Mouse (Mus musculus) forebrain, embryonic 16.5 days (tissue): Measurements from ENCODE around the gene B3gat2. TPM values are rescaled to one million over a fixed set of nuclear protein-coding genes. Genes with fewer than 3 reads are reported as not detected.
A peak's percentile ranks its signal among the peaks of the same experiment; 100 is the strongest.

Experiments
- ATAC-seq: fragments of 200-750 bp; cut with Nextera tagmentation; 2 replicates; pipeline ENCODE4 v1.8.0; 2017; ENCODE audit warnings: mild to moderate bottlenecking, moderate library complexity
- H3K27ac ChIP-seq: fragments of 300-500 bp; sonication (generic); 2 replicates; pipeline ENCODE4 v1.5.1; 2014; ENCODE audit warnings: low read length, control low read depth
- H3K27me3 ChIP-seq: fragments of 300-500 bp; sonication (generic); replicated peaks from 2 replicates; pipeline ENCODE4 v1.6.1; 2014; ENCODE audit warnings: low read length; ENCODE audit not compliant: control insufficient read depth, insufficient read depth
- H3K36me3 ChIP-seq: fragments of 300-500 bp; sonication (generic); 2 replicates; pipeline ENCODE4 v1.6.1; 2014; ENCODE audit not compliant: control insufficient read depth, insufficient read depth
- H3K4me1 ChIP-seq: fragments of 300-500 bp; sonication (generic); replicated peaks from 2 replicates; pipeline ENCODE4 v1.6.1; 2014; ENCODE audit warnings: low read length; ENCODE audit not compliant: control insufficient read depth, insufficient read depth
- H3K4me2 ChIP-seq: fragments of 300-500 bp; sonication (generic); 2 replicates; pipeline ENCODE4 v1.6.1; 2014; ENCODE audit warnings: mild to moderate bottlenecking, low read length, control low read depth
- H3K4me3 ChIP-seq: fragments of 300-500 bp; sonication (generic); replicated peaks from 2 replicates; pipeline ENCODE4 v1.5.1; 2014; ENCODE audit warnings: mild to moderate bottlenecking, low read length, control low read depth
- H3K9ac ChIP-seq: fragments of 300-500 bp; sonication (generic); replicated peaks from 2 replicates; pipeline ENCODE4 v1.6.1; 2014; ENCODE audit warnings: low read depth, low read length, control low read depth
- H3K9me3 ChIP-seq: fragments of 300-500 bp; sonication (generic); 2 replicates; pipeline ENCODE4 v1.6.1; 2016; ENCODE audit warnings: low read length; ENCODE audit not compliant: control insufficient read depth
- WGBS: fragments of 180-500 bp; shearing (Covaris S2); extraction: QIAGEN DNeasy Blood & Tissue Kit; methylation state at CpG from one replicate; pipeline ENCODE4 v1.1.7; 2014; 5-methylcytosine and 5-hydroxymethylcytosine counted together
- polyA plus RNA-seq: library from polyadenylated mRNA; unstranded; fragments of >200 nt; fragmentation: Nextera tagmentation; extraction: Ambion mirVana; gene quantifications from 2 replicates; pipeline ENCODE4 v1.2.1, GENCODE M21; 2015

Gene B3gat2
- 9.9 and 12.1 TPM in 2 replicates for polyA plus RNA-seq

DNA sequence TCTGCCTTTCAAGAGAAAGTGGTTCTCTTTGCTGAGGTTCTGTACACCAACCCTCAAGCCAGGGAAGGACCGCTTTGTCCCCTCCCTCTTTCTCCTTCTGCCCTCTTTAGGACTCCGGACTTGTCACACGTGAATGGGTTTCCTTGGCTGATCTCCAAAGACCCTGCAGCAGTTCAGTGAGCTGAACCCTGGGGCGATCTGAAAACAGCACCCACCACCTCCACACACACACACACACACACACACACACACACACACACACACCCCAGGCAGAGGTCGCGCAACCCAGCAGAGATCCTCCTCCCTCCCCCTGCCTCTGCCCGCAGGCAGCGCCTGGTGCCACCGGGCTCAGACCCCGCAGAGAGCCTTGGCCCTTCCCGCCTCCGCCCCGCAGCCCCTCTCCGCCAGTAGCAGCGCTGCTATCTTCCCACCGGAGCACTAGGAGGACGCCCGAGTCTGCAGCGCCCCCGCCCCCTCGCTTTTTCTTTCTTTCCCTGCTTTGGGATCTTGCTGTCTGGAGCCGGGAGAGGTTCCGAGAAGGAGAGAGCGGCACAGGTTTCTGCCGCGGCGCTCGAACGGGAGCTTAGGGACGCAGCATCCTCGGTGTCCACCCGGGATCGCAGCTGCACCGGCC is at the start of gene B3gat2:
Gene B3gat2 (plus strand): TSS at position 252 of the 634 bp plus-strand sequence.
- H3K27me3 ChIP-seq = peaks cover 7% of the 10 kb centered on the region
- H3K9me3 ChIP-seq = no peaks in the 10 kb centered on the region
- H3K4me3 ChIP-seq = peak within 1 kb of the TSS; percentile 88
- peak within 1 kb of the TSS; percentile 75 for H3K27ac ChIP-seq
- ATAC-seq = peak; percentile 71
- peak within 1 kb of the TSS; percentile 88 for H3K4me2 ChIP-seq
- 0% methylated on average over 26 of the region's 34 CpGs for WGBS
- H3K4me1 ChIP-seq = peaks cover 33% of the 10 kb centered on the region
- no peaks in the 10 kb centered on the region for H3K36me3 ChIP-seq
- H3K9ac ChIP-seq = peak within 1 kb of the TSS; percentile 82

DNA sequence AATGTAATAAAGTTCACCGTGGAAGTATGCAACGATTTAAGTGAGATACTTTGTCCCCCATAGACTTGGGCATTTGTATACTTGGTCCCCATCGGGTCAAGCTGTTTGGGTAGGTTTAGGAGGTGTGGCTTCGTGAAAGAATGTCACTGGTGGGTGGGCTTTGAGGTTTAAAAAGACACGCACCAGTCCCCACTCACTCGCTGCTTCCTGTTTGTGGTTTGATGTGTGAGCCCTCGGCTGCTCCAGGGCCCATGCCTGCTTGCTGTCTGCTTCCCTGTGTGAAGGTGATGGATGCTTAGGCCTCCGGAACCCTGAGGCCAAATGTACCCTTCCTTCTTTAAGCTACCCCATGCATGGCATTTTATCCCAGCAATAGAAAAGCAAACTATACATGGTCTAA is 41.2 kb upstream of the B3gat2 start:
- Histone ChIP-seq H3K4me2 (no peak overlapping the region), H3K36me3 (no peaks in the 10 kb centered on the region), H3K9ac (no peak overlapping the region), H3K27me3 (no peaks in the 10 kb centered on the region), H3K4me1 (0 out of 2 replicates have a peak, but pooled peaks cover 2% of the 10 kb centered on the region), H3K4me3 (no peak overlapping the region), H3K9me3 (no peaks in the 10 kb centered on the region), H3K27ac (no peak overlapping the region)
- no peak for ATAC-seq
- WGBS = 86% methylated on average over 8 of the region's 8 CpGs

DNA sequence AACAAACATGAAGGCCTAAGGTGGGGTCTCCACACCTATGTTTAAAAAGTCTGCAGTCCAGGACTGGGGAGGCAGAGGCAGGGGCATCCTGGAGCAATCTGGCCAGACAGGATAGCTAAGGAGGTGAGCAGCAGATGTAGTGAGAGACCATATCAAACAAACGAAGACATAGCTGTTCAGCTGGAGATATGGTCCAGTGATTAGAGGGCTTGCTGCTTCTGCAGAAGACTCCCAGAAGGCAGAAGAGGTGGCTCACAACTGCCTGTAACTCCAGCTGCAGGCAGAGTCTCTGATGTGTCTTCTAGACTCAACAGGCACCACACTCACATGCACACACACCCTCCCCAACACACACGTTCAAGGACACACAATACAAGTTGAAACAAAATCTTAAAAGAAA is 40.5 kb upstream of the B3gat2 start:
- ATAC-seq = no peak
- H3K27me3 ChIP-seq = no peaks in the 10 kb centered on the region
- H3K9ac ChIP-seq = no peak overlapping the region
- 0 out of 2 replicates have a peak, but pooled peaks cover 2% of the 10 kb centered on the region for H3K4me1 ChIP-seq
- H3K4me3 ChIP-seq = no peak overlapping the region
- no peak overlapping the region for H3K4me2 ChIP-seq
- H3K27ac ChIP-seq = no peak overlapping the region
- 81% methylated on average over 2 of the region's 2 CpGs for WGBS
- H3K36me3 ChIP-seq = no peaks in the 10 kb centered on the region
- H3K9me3 ChIP-seq = no peaks in the 10 kb centered on the region

DNA sequence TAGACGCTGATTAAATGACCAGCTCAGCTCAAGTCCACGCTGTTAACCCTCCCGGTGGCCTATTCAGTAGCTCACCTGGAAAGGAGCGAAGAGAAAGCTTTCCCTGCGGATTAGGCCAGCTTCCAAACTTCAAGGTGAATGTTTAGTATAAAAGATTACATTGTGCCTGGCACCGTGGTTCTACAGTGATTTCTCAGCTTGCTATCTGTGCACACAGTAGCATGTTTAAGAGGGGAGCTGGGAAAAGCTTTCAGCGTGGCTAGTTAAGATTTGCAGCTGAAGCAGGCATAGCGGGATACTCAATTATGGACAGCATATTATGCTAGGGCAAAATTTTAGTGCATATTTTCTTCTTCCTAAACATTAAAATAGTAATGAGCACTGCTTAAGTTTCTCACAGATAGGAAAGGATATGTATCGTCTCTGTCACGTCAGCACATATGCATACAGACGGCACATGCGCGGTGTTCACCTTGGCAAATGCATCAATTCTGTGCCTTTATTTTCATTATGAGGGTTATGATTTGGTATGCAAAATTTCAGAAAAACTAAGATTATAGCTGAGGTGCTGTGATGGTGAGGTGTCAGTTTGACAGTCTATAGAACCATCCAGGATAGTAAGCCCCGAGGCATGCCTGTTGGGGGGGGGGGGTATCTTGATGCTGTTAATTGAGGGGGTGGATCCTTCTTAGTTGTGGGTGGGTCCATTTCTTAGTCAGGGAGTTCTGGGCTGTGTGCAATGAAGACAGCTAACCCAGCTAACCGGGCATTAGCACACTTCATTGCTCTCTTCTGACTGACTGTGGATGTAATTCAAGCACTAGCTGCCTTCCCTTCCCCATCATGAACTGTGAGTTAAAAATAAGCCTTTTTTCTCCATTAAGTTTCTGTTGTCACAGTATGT is 38.8 kb upstream of the B3gat2 start:
- H3K36me3 ChIP-seq = no peaks in the 10 kb centered on the region
- H3K9ac ChIP-seq = no peak overlapping the region
- no peaks in the 10 kb centered on the region for H3K9me3 ChIP-seq
- H3K27ac ChIP-seq = no peak overlapping the region
- ATAC-seq = peak; percentile 50
- H3K4me1 ChIP-seq = 0 out of 2 replicates have a peak, but pooled peaks cover 2% of the 10 kb centered on the region
- WGBS = 44% methylated on average over 15 of the region's 15 CpGs
- H3K4me2 ChIP-seq = no peak overlapping the region
- H3K4me3 ChIP-seq = no peak overlapping the region
- no peaks in the 10 kb centered on the region for H3K27me3 ChIP-seq

DNA sequence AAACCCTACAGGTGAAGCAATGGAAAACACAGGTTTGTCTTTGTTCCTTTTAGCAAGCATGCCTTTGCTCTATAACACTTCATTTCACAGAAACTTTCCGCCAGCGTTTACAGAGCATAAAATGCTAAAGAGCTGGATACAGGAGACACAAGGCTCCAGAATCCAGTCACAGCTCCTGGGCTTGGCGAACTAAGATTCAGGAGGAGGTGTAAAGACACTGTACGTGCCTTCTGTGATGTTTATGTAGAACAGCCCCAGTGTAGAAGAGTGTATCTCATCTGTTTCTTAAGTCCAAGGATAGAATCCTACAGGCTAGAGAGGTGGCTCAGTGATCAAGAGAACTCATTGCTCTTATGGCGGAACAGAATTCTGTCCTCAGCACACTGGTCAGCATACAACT is 30.2 kb upstream of the B3gat2 start:
- H3K9ac ChIP-seq = no peak overlapping the region
- no peaks in the 10 kb centered on the region for H3K27me3 ChIP-seq
- H3K36me3 ChIP-seq = no peaks in the 10 kb centered on the region
- ATAC-seq = no peak
- no peaks in the 10 kb centered on the region for H3K4me1 ChIP-seq
- WGBS = 93% methylated on average over 5 of the region's 5 CpGs
- H3K27ac ChIP-seq = no peak overlapping the region
- no peak overlapping the region for H3K4me3 ChIP-seq
- no peak overlapping the region for H3K4me2 ChIP-seq
- H3K9me3 ChIP-seq = no peaks in the 10 kb centered on the region

GRCm38 (mm10) chr1:23750864-23751532 is 10.6 kb upstream of the B3gat2 start:
- no peaks in the 10 kb centered on the region for H3K9me3 ChIP-seq
- H3K36me3 ChIP-seq = no peaks in the 10 kb centered on the region
- WGBS = 45% methylated on average over 3 of the region's 3 CpGs
- no peaks in the 10 kb centered on the region for H3K27me3 ChIP-seq
- H3K27ac ChIP-seq = no peak overlapping the region
- ATAC-seq = no peak
- H3K4me1 ChIP-seq = no peaks in the 10 kb centered on the region
- H3K9ac ChIP-seq = no peak overlapping the region
- no peak overlapping the region for H3K4me2 ChIP-seq
- H3K4me3 ChIP-seq = no peak overlapping the region

DNA sequence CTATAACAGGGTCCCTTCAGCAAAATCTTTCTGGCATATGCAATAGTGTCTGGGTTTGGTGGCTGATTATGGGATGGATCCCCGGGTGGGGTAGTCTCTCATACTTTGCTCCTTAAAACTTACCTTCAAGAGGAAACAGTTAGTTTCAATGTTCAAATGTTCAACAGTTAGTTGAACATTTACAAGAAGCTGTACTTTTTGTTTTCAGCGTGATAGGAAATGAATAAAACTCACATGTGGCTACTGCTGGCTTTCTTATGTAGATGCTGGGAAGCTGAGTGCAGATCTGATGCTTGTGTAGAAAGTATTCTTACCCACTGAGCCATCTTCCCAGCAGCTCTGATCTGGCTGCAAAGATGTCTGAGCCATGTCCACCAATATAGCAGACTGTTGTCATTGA is 8.5 kb upstream of the B3gat2 start:
- 78% methylated on average over 2 of the region's 2 CpGs for WGBS
- Histone ChIP-seq H3K27ac (no peak overlapping the region), H3K27me3 (no peaks in the 10 kb centered on the region), H3K9ac (no peak overlapping the region), H3K4me2 (no peak overlapping the region), H3K4me3 (no peak overlapping the region), H3K4me1 (no peaks in the 10 kb centered on the region), H3K9me3 (no peaks in the 10 kb centered on the region), H3K36me3 (no peaks in the 10 kb centered on the region)
- ATAC-seq = no peak

GRCm38 (mm10) chr1:23753591-23753990 is 8.0 kb upstream of the B3gat2 start:
- Histone ChIP-seq H3K9ac (no peak overlapping the region), H3K4me3 (no peak overlapping the region), H3K4me2 (no peak overlapping the region), H3K9me3 (no peaks in the 10 kb centered on the region), H3K27me3 (no peaks in the 10 kb centered on the region), H3K27ac (no peak overlapping the region), H3K36me3 (no peaks in the 10 kb centered on the region), H3K4me1 (no peaks in the 10 kb centered on the region)
- no peak for ATAC-seq
- WGBS = 92% methylated on average over 6 of the region's 6 CpGs

DNA sequence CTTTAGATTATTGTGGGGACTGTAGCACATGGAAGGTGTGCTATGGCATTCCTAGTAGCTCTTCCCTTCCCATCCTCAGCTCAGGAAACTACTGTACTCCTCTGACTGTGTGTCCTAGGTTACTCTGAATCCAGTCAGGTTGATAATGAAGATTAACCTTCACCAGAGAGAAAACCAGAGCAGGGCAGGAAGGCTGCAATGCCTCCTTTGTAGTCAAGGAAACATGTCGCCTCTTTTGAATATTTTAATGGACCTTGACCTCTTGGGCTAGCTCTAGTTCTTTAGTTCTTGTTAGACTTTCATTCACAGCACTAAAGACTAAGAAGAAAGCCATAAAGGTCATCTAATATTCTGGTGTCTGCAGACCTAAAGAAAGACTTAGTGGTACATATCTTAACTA is 7.2 kb upstream of the B3gat2 start:
- 78% methylated on average over 1 of the region's 1 CpGs for WGBS
- ATAC-seq = no peak
- no peak overlapping the region for H3K9ac ChIP-seq
- H3K27me3 ChIP-seq = peaks cover 4% of the 10 kb centered on the region; the same call in 1 of the 2 replicates
- H3K27ac ChIP-seq = no peak overlapping the region
- H3K36me3 ChIP-seq = no peaks in the 10 kb centered on the region
- no peaks in the 10 kb centered on the region for H3K4me1 ChIP-seq
- H3K9me3 ChIP-seq = no peaks in the 10 kb centered on the region
- H3K4me2 ChIP-seq = no peak overlapping the region
- no peak overlapping the region for H3K4me3 ChIP-seq
